Mouse (Mus musculus) liver (tissue): ENCODE measurements at regions not wholly inside any gene's neighbourhood (a gene's known extent, or its start where the extent isn't known, plus 50 kb on each side); places are given as distances from the start of the nearest gene placed in this dataset.

Source experiments
- DNase-seq: peaks from one replicate; pipeline ENCODE4 v3.0.0-alpha.2; 2020; ENCODE audit warnings: mixed read lengths

DNA sequence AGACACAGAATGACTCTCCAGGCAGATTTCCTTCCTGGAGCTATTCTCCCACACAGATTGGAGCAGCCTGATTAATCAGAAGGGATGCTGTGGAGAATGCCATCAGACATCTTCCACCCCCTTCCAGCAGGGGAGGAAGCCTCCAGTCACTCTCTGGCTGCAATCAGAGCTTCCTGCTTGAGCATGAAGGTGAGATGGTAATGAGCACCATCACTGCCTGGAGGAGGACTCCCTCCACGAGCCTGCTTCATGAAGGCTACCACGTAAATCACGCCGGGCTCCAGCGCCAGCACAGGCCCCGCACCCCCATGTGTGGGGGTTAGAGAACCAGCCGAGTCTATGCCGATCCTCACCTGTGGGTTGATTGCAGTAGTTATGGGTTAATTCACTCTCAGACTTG, 321.7 kb upstream of the Zmiz1 start:
- no peak for DNase-seq

DNA sequence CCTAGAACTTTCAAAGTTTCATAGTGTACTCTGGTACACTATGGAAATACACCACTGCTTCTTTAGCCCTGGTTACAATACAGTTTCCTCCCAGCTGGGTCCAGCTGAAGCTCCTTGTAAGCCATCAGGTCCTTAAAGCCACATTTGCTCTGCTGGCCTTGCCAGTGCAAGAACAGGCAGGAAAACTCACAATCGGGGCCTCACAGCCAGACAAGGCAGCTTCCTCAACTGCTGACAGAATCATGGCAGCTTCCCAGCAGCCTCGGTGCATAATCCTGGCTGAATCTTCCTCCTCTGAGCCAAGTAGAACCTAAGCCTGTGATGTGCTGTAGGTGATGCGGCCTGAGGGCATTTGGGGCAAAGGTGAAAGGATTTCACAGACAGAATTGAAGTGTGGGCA, 320.5 kb upstream of the Zmiz1 start:
- no peak for DNase-seq

DNA sequence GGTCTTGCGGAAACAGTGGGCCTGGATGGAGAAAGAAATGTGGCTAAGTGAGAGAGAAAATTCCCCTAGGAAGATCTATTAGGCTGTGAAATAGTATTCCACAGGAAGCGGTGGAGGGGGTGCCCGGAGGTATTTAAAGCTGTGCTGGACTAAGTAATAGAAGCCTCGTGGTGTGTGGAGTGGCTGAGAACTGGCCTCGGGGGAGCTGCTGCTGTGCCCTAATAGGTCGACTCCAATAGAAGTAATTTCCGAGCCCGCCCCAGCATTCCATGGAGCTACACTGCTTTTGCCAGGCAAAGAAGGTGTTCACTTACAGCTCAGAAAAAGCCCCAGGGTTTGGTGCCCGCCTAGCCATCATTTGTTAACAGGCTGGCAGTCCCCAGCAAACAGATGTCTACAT, 317.1 kb upstream of the Zmiz1 start:
- DNase-seq: no peak

DNA sequence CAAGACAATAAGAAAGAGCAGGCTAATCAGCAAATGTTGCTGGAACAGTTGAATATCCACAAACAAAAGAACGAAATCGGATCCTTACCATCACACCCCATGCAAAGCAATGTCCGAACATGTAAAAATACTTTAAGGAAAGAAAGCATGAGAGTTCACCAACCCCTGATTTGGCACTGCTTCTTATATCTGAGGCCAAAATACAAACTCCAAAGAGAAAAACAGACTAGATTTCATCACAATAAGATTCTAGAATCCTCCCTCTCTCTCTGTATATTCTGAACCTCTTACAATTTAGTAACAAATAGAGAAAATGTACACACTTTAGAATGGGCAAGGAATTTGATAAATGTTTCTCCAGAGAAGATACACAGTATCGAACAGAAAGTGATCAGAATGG, 315.9 kb upstream of the Zmiz1 start:
- no peak for DNase-seq

DNA sequence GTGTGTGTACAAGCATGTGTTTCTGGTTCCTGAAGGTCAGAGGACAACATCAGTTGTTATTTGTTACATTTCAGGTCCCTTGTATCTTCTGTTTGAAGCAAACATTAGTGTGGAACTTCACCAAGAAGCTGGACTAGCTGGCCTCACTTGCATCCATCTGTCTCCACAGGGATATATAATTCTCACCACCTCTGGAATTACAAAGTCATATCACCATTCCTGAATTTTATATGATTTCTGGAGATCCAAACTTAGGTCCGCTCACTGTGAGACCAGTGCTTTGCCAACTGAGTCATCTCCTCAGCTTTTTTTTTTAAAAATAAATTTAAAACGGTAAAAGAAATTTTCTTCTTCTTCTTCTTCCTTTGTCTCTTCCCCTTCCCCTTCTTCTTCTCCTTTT, 311.3 kb upstream of the Zmiz1 start:
- DNase-seq: no peak

DNA sequence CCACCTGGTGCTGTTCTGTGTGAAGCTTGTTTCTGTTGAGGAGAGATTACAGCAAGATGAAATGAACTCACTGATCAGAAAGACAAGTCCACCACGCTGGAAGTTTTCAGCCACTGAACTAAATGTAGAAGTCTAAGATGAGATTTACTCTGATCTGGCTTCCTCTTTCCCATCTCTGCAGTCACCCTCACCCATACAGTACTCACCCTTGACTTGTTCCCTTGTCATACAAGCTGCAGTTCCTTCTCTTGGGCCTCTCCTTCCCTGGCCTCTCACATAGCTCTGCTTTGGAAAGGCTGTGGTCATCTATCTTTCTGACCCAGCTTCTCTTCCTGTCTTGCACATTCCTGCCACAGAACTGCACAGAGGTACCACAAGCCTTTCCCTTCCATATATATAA, 308.0 kb upstream of the Zmiz1 start:
- DNase-seq: no peak

DNA sequence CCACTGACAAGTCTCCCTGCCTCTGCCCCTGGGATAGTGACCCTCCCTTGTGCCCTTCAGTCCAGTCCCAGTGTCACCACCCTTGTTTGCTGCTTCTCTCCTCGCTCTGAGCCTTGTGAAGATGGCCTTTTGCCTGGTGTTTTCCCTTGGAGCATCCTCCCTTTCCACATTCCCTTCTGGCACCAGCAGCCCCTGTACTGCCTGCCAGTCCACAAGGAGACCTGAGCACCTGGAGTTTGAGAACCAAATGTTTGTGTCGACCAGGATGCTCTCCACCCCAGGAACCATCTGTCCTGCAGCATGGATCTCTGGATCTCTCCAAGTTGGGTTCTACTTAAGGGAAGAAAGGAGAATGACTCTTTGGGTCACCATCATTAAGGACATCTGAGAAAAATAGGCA, 307.5 kb upstream of the Zmiz1 start:
- no peak for DNase-seq

DNA sequence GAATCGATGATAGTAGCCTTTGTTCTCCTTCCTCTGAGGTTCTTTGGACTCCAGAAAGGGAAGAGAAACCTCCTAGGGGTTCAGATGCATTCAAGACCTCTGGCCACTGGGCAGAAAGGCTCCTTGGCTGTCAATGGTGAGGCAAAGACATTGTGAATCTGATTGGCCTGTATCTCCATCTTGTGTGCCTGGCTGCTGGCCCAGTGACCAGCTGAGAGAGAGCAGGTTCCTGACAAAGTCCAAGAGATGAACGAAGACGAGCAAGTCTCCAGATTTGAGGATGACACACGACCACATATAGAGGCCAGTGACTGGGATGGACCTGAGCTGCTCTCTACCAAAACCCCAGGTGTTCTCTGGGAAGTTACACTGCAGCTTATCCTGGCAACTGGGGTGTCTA, 305.4 kb upstream of the Zmiz1 start:
- no peak for DNase-seq

DNA sequence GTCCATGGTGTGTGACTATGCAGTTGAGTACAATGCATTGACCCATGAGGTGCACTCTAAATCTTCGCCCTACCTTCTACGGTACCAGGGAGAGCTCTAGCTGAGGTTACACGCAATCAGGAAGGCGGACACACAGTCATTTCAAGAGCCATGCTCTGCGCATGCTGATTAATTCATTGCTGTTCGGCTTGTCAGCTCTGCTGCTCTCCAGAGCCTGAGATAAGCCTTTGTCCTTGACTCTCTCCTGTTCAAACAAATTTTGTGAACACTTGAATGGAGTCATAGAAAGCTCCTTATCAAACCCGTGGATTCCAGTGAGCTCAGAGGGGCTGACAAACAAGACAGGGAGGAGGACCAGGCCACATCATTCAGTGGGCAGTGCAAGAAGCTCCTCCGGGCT, 304.8 kb upstream of the Zmiz1 start:
- no peak for DNase-seq

DNA sequence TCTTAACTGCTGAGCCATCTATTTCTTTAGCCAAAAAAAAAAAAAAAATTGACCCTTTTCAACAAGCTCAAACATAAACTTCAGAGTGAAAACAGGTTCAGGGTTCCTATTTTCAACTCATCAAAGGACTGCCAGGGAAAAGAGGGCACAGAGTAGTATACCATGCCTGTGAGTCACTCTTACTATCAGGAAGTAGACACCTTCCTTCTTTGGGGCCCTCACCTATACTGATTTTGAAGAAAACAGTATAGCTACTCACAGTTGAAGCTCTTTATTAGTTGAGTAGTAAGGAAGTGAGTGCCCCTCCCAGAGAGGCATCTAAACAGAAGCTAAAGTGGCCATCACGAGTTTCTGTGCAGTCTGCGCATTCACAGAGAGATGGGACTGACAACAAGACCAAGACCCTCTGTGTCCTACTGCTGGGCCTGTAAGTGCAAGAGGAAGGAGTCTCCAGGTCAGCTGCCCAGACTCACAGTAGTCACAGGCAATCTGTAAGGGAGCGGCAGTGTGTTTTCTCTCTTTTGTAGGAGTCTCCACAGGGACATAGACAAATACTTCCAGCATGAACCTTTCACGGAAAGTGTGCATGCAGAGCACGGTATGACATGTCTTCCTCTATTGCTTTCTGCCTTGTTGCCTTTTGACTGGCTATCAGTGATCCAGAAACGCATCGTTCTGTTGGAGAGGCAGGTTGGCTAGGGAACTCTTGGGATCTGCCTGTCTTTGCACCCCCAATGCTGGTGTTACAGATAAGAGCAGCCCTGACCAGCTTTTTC, 303.8 kb upstream of the Zmiz1 start:
- DNase-seq: no peak

DNA sequence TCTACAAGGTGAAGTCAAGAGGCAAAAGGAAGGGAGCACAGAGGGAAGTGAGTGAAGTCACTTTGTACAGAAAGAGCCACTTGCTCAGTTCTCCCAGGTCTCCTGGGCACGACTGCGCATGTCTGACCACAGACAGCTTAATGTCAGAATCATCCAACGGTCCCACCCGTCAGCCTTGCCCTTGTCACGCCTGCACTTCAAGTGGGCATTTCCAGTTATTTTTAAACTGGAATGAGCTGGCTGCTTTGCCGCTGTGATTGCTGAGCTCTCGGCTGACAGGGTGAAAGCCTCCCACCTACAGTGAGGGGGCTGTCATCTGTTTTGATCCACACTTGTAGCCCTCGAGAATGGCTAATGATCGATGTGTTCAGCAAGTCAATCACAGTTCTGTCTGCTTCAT, 302.8 kb upstream of the Zmiz1 start:
- DNase-seq: no peak

DNA sequence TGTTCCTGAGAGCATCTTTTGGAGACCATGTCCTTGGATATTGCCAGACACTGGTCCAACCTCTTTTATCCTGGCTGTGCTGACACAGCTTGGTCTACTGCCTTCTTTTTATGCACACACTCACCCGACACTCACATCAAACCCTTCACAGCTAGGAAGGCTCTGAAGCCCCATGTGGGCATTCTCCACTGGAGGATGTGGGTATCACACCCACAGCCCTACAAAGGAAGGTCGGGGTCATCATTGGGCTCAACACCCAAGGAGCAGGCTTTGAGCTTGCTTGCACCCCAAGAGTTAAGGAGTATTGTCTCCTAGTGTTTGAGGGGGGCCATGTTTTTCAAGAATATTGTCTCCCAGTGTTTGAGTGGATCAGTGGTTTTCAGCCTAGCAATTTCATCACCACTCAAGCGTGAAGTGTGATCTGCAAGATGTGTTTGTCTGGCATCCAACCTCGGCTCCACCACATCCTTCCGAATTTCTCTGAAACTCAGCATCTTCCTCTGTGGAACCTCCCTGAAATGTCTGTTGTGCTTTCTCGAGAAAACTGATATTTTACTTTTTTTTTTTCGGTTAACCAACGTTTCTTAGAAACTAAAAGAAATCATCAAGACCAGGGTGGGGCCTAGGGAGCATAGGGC, 297.2 kb upstream of the Zmiz1 start:
- no peak for DNase-seq

DNA sequence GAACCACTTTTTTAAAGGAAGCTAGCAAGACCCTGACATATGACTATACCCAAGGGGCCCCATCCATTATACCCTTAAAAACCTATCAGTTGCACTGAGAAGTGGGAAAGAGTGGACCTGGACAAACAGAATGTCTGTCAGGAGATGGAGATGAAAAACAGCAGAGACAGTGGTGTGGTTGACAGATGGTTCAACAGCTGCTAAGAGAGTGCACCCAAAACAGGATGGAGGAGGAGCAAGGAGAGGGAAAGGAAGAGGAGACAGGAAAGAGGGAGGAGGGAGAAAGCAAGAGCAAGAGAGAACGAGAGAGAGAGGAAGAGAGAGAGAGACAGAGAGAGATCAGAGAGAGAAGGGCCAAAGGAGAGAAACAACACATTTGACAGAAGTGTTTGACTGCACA, 292.8 kb upstream of the Zmiz1 start:
- DNase-seq: no peak

DNA sequence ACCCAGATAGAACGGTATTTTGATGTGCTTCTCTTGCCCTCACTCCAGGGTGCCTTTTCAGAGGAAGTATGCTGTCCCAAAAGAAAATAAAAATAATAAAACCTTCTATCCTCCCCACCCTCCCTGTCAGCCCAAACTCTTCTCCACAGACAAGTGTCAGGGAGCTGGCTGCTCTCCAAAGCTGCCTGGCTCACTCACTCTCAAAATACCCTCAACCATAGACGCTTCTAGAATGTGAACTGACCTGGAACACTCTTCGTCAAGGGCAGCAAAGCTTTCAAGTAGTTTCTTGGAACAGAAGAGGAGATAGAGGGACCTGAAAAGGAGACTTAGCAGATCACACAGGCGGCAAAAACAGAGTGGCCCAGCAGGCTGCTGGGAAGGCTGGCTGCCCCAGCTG, 291.4 kb upstream of the Zmiz1 start:
- no peak for DNase-seq

DNA sequence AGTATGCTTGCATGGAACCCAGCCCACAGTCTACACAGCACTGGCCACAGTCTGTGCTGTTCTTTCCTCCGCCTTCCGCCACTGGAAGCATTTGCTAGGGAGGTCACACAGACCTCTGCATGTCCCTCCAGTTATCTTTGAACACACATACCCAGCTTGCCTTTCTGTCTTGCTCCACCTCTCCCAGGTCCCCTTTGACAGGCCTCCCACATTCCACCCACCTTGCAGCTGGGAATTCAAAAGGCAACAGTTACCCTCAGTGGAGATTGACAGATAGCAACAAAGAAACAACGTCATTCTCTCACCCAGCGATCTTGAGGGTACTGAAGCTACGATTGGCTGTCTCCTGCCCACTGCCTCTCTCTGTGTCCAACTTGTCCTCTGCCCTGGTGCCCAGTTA, 290.7 kb upstream of the Zmiz1 start:
- no peak for DNase-seq

DNA sequence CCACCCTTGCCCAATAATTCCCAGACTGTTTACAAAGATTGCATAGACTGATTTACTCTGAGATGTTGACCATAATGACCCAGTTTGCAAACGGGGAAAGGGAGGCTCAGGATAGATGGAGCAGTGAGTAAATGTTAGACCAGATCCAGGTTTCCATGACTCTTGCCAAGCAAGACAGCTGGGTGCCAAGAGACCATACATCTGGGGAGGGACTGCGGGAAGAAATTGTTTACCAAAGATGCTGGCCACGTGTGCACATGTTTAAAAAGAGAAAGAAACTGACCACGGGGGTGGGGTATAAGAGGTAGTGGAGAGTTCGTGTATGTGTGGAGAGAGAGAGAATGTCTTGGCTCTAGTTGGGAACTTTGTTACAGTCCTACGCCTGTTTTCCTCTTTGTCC, 285.7 kb upstream of the Zmiz1 start:
- no peak for DNase-seq

DNA sequence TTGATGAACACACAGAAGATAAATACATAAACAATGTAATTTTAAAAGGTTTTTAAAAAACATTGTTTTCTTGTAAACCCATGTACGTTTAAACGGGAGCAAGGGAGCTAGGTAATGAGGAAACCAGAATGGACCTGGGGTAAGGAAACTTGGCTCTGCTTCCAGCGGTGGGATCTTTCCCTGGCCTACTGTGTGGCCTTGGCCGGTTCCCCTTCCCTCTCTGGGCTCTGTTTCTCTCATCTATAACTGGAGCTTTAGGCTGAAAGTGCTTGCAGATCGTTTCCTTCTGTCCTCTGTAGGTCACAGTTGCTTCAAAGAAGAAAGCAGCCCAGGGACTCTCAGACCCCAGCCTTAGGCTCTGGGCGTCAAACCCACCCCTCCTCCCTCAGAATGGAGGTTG, 285.1 kb upstream of the Zmiz1 start:
- no peak for DNase-seq

DNA sequence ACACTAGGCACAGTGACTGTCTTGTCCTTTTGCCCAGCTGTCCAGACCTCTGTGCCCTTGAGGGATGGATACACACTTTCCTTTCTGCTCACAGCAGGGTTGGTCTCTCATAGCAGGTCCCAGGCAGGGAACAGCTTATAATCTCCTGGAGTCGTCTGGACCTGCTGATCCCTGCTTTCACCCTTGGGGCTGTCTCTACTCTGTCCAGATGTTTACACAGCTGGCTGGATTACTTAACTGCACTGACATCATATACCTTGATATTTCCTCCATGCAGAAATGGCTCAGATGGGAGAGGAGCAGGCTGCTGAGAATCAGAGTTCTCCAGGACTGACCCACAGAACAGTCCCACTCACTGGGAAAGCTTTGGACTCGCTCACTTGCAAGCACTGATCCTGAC, 284.6 kb upstream of the Zmiz1 start:
- no peak for DNase-seq

DNA sequence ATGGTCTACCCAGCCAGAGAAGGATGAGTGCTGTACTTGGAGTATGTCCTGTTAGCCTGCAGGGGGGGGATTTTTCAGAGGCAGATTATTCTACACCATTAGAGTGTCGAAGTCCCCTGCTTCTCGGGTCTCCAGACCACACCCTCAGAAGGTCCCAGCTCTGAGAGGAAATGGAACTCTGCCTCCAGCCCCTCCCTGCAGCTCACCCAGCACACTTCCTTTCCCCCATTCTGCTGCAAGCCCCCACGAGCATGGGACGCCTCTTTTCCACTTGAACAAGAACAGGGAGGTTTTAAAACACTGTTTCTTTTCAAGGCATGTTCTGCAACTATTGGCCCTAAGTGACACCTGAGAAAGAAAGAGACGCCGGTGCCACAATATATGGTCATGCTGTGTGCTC, 282.8 kb upstream of the Zmiz1 start:
- no peak for DNase-seq

DNA sequence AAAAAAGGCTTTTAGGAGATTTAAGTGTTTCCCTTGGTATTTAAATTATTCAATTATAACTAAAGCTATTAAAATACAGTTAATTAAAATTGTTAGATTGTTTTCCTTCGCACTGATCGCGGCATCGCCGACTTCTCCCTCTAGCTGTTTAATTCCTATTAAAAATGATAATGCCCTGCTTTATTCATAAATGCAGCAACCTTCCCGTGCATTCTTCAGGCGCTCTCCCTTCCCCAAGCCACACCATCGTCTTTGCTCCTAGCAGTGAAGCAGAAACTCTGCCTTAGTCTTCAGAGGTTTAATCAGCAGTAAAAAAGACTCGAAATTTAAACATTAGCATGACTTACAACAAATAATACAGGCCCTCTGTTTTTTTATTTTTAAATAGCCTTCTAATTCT, 278.9 kb upstream of the Zmiz1 start:
- no peak for DNase-seq

DNA sequence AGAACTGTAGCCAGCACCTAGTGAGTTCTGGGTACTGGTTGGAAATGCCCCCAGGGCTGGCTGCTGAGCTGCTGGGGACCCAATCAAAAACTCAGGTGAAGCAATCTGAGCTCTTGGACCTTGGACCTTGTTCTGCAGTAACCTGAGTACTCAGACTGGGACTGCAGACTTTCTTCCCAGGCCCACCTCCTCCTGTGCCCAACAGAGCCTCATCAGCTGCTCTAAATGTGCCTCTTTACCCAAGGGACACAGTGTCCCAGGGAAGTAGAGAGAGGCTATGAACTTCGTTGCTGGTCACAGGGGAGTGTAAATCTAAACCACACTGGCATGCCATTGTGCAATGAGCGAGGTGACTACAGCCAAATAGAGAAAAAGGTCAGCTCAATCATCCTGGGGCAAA, 277.6 kb upstream of the Zmiz1 start:
- no peak for DNase-seq

DNA sequence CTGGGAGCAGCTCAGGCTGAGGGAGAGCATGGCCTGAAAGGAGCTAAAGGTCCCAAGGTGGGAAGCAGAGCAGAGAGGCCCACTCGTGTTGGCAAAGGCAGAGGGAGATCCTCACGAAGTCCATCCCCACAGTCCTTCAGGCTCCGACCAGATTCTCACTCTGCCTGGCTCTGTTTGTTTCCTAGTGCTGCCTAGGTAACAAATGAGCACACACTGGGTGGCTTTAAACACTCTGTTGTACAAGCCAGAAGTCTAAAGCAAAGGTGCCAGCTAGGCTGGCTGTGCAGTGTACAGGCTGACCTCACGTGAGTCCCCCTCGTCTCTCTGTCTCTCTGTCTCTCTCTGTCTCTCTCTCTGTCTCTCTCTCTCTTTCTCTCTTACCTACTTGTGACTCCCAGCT, 274.9 kb upstream of the Zmiz1 start:
- no peak for DNase-seq

DNA sequence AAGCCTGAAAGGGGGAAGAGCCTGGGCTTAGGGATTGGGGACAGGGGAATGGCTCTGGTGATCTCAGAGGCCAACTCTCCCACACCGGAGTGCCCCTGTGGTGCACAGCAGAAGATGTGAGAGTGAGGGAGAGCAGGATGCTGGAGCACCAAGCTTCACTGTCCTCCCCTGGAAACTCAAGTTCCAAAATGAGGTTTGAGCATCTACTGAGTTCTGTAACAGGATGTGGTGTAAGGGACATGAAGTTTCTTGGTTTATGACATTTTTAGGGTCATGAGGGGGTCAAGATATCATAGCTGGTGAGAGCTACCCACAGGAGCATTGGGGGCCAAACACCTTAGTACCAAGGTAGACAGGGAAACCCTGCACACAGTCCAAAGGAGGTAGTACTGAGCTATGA, 274.1 kb upstream of the Zmiz1 start:
- no peak for DNase-seq

DNA sequence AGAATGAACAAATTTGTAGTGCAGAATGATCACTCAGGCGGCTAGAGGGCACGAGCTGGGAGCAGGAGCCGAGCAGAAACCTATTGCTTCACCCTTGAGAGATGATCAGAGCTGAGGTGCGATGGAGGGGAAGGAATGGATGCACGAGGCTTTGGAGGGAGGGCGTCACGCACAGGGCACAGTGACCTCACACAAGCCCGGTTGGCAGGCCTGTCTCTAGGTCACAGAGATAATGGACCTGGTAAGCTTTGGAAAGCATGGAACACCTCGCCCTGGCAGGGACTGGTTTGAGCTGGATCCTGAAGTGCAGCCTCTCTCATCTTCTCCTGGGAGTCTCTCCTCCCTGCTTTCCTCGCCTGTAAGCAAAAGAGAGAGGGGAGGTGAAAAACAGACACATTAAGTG, 273.4 kb upstream of the Zmiz1 start:
- no peak for DNase-seq
